Comparison of ENCODE assay signal across 9 mouse cellular contexts in the genomic region with DNA sequence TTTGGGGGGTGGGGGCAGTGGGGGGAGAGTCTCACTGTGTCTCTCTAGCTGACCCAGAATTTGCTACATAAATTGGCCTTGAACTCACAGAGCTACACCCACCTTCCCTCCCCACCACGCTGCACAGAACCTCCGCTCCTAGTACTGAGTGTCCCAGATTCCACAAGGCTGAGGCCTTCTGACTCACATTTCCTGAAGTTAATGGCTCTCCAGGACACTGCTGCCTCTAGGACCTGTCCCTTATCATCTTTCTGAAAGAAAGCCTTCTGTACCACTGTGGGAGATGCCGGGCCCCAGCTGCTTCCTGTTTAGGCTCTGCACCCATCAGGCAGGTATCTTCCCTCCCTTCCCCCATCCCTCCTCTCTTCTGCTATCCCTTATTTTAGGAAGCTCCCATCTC. TPM values are rescaled to one million over a fixed set of nuclear protein-coding genes. Genes with fewer than 3 reads are reported as not detected.
DNase-seq lines count a peak whose midpoint lies in the region; ATAC-seq lines count a peak whose summit lies in the region.
"Had no signal": no experiment of that assay in that cellular context is flagged by ENCODE, and none has a peak within 500 bp of the region (broad histone marks: within the 10 kb centered on the region; RNA-seq: fewer than 3 reads in every experiment).

No protein-coding gene starts in this region.

- H3K27ac ChIP-seq in heart, embryonic 13.5 days (replicated peaks): peak overlapping the region; percentile 64
- no peak overlapping the region; the same call in 1 of the 2 replicates for H3K27ac ChIP-seq in intestine, embryonic 14.5 days (ENCODE audit: low read depth)
- peak overlapping the region; percentile 54 for H3K27ac ChIP-seq in neural tube, embryonic 15.5 days (replicated peaks)

- H3K9me3 ChIP-seq in heart, embryonic 13.5 days: no peaks in the 10 kb centered on the region
- no peaks in the 10 kb centered on the region for H3K9me3 ChIP-seq in intestine, embryonic 14.5 days (ENCODE audit: control insufficient read depth, low read length)
- no peaks in the 10 kb centered on the region for H3K9me3 ChIP-seq in neural tube, embryonic 15.5 days (replicated peaks)

- H3K36me3 ChIP-seq in heart, embryonic 13.5 days: peaks cover 23% of the 10 kb centered on the region
- peaks cover 15% of the 10 kb centered on the region for H3K36me3 ChIP-seq in intestine, embryonic 14.5 days (ENCODE audit: control insufficient read depth, insufficient read depth, low read length)
- H3K36me3 ChIP-seq in neural tube, embryonic 15.5 days: peaks cover 15% of the 10 kb centered on the region

- 28% methylated on average over 3 of the region's 3 CpGs for WGBS in heart, embryonic 13.5 days
- WGBS in intestine, embryonic 14.5 days: 40% methylated on average over 3 of the region's 3 CpGs
- 66% methylated on average over 3 of the region's 3 CpGs for WGBS in neural tube, embryonic 15.5 days

- 0 out of 2 replicates have a peak overlapping the region, but pooled peaks have one; percentile 50 for H3K9ac ChIP-seq in heart, embryonic 13.5 days
- no peak overlapping the region for H3K9ac ChIP-seq in intestine, embryonic 14.5 days (ENCODE audit: low read length)
- H3K9ac ChIP-seq in neural tube, embryonic 15.5 days (replicated peaks): no peak overlapping the region

- H3K27me3 ChIP-seq in heart, embryonic 13.5 days (replicated peaks): no peaks in the 10 kb centered on the region
- no peaks in the 10 kb centered on the region for H3K27me3 ChIP-seq in intestine, embryonic 14.5 days (replicated peaks; ENCODE audit: control insufficient read depth, insufficient read depth, low read length)
- no peaks in the 10 kb centered on the region for H3K27me3 ChIP-seq in neural tube, embryonic 15.5 days (replicated peaks)

- peak overlapping the region; percentile 76 for H3K4me3 ChIP-seq in heart, embryonic 13.5 days
- no peak overlapping the region for H3K4me3 ChIP-seq in intestine, embryonic 14.5 days (ENCODE audit: low read depth, low read length)
- 0 out of 2 replicates have a peak overlapping the region, but pooled peaks have one; percentile 69 for H3K4me3 ChIP-seq in neural tube, embryonic 15.5 days (replicated peaks)

- peak overlapping the region; percentile 99 for H3K4me2 ChIP-seq in heart, embryonic 13.5 days
- H3K4me2 ChIP-seq in intestine, embryonic 14.5 days (ENCODE audit: low read length): peak overlapping the region; percentile 87; the same call in 1 of the 2 replicates
- peak overlapping the region; percentile 96 for H3K4me2 ChIP-seq in neural tube, embryonic 15.5 days

- no peak for DNase-seq in heart, adult 9 months (ENCODE audit: low spot score in 2 of 2)
- peak; percentile 73 for DNase-seq in adrenal gland, postnatal 14 days
- no peak for DNase-seq in intestine, embryonic 14.5 days (ENCODE audit: low spot score)
- no peak for DNase-seq in right cerebral cortex, postnatal 4 days
- no peak for DNase-seq in embryo, embryonic 10.5 days (ENCODE audit: low spot score)
- DNase-seq in frontal cortex, adult 2 months (ENCODE audit: extremely low spot score in 1 of 2, low spot score in 1 of 2): no peak

- H3K4me1 ChIP-seq in heart, embryonic 13.5 days: peaks cover 47% of the 10 kb centered on the region
- H3K4me1 ChIP-seq in intestine, embryonic 14.5 days (replicated peaks; ENCODE audit: control insufficient read depth, insufficient read depth, low read length): peaks cover 22% of the 10 kb centered on the region
- peaks cover 49% of the 10 kb centered on the region for H3K4me1 ChIP-seq in neural tube, embryonic 15.5 days

- ATAC-seq in heart, embryonic 13.5 days (ENCODE audit: extremely low read depth, insufficient number of reproducible peaks, low FRiP score, low TSS enrichment): no peak
- no peak for ATAC-seq in intestine, embryonic 14.5 days (replicated peaks; ENCODE audit: low FRiP score, low TSS enrichment, low read depth)
- ATAC-seq in neural tube, embryonic 15.5 days (ENCODE audit: low FRiP score): no peak

RNA-seq across cellular contexts. Expression of gene Gm49661, which starts 2.6 kb away (rescaled TPM):
- polyA plus RNA-seq in heart, embryonic 13.5 days (2015; fragmentation: Nextera tagmentation; extraction: Ambion mirVana): not detected in 2 replicates
- total RNA-seq in adrenal gland, postnatal 14 days (2021): 2.1 TPM in 1 of 2 replicates, not detected in the other
- polyA plus RNA-seq in intestine, embryonic 14.5 days (2014; fragmentation: Nextera tagmentation; extraction: Ambion mirVana): not detected in 2 replicates
- not detected in 2 replicates for polyA plus RNA-seq in neural tube, embryonic 15.5 days (2015; fragmentation: Nextera tagmentation; extraction: Ambion mirVana)
- not detected in 2 replicates for polyA plus RNA-seq in frontal cortex, adult 2 months (2012; rRNA removed)
- polyA plus RNA-seq: limb, embryonic 11.5 days had no signal

RNA-seq across cellular contexts. Expression of gene Prdx2, which starts 2.8 kb away (rescaled TPM):
- polyA plus RNA-seq in heart, embryonic 13.5 days (2015; fragmentation: Nextera tagmentation; extraction: Ambion mirVana): 733 and 747 TPM in 2 replicates
- total RNA-seq in adrenal gland, postnatal 14 days (2021): 532 and 572 TPM in 2 replicates
- 771 and 821 TPM in 2 replicates for polyA plus RNA-seq in intestine, embryonic 14.5 days (2014; fragmentation: Nextera tagmentation; extraction: Ambion mirVana)
- 930 and 1,070 TPM in 2 replicates for polyA plus RNA-seq in neural tube, embryonic 15.5 days (2015; fragmentation: Nextera tagmentation; extraction: Ambion mirVana)
- polyA plus RNA-seq in frontal cortex, adult 2 months (2012; rRNA removed): 318 and 332 TPM in 2 replicates

RNA-seq across cellular contexts. Expression of gene Rnaseh2a, which starts 3.0 kb away (rescaled TPM):
- polyA plus RNA-seq in heart, embryonic 13.5 days (2015; fragmentation: Nextera tagmentation; extraction: Ambion mirVana): 82.8 and 83.4 TPM in 2 replicates
- 88.3 and 96.4 TPM in 2 replicates for total RNA-seq in adrenal gland, postnatal 14 days (2021)
- 132 and 141 TPM in 2 replicates for polyA plus RNA-seq in intestine, embryonic 14.5 days (2014; fragmentation: Nextera tagmentation; extraction: Ambion mirVana)
- polyA plus RNA-seq in neural tube, embryonic 15.5 days (2015; fragmentation: Nextera tagmentation; extraction: Ambion mirVana): 55.0 and 81.5 TPM in 2 replicates
- polyA plus RNA-seq in frontal cortex, adult 2 months (2012; rRNA removed): 37.5 and 39.7 TPM in 2 replicates

RNA-seq across cellular contexts. Expression of gene Junb, which starts 11.9 kb away (rescaled TPM):
- 12.8 and 12.9 TPM in 2 replicates for polyA plus RNA-seq in heart, embryonic 13.5 days (2015; fragmentation: Nextera tagmentation; extraction: Ambion mirVana)
- 58.3 and 211 TPM in 2 replicates for total RNA-seq in adrenal gland, postnatal 14 days (2021)
- polyA plus RNA-seq in intestine, embryonic 14.5 days (2014; fragmentation: Nextera tagmentation; extraction: Ambion mirVana): 14.4 and 17.2 TPM in 2 replicates
- polyA plus RNA-seq in neural tube, embryonic 15.5 days (2015; fragmentation: Nextera tagmentation; extraction: Ambion mirVana): 9.4 and 15.1 TPM in 2 replicates
- polyA plus RNA-seq in frontal cortex, adult 2 months (2012; rRNA removed): 52.0 and 106 TPM in 2 replicates

RNA-seq across cellular contexts. Expression of gene Rtbdn, which starts 19.8 kb away (rescaled TPM):
- 0.17 and 0.32 TPM in 2 replicates for polyA plus RNA-seq in heart, embryonic 13.5 days (2015; fragmentation: Nextera tagmentation; extraction: Ambion mirVana)
- total RNA-seq in adrenal gland, postnatal 14 days (2021): not detected in 2 replicates
- polyA plus RNA-seq in intestine, embryonic 14.5 days (2014; fragmentation: Nextera tagmentation; extraction: Ambion mirVana): 0.09 TPM in 1 of 2 replicates, not detected in the other
- polyA plus RNA-seq in neural tube, embryonic 15.5 days (2015; fragmentation: Nextera tagmentation; extraction: Ambion mirVana): 3.0 and 3.8 TPM in 2 replicates
- 7.6 and 7.9 TPM in 2 replicates for polyA plus RNA-seq in frontal cortex, adult 2 months (2012; rRNA removed)
